Mouse (Mus musculus): ENCODE data around the gene Abcg2.
"Not testable (repeated sequence)": the region's sequence is repeated elsewhere in the genome, so short reads cannot be mapped to it uniquely, and the experiment has no call there.

Gene Abcg2

GRCm38 (mm10) chr6:58584223-58584622, at the start of gene Abcg2:
Abcg2 (plus strand) TSS chr6:58584523.
- not testable (repeated sequence) for DNase-seq (ENCODE audit: low read depth)

DNA sequence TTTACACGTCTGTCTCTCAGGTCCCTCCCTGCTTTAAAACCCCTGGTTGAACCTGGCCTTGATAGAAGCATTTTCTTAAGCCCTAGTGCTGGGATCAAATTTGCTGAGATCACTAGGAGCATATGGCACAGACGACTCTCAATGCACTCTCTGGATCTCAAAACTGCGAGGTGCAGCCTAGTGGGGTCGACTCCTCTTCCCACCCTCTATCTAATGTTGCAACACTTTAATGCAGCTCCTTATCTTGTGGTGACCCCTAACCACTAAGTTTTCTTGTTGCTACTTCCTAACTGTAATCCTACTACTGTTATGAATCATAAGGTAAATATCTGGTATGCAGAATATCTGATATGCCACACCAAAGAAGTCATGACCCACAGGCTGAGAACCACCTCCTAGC, 44.1 kb upstream of the Abcg2 start:
- not testable (repeated sequence) for DNase-seq (ENCODE audit: low read depth)

DNA sequence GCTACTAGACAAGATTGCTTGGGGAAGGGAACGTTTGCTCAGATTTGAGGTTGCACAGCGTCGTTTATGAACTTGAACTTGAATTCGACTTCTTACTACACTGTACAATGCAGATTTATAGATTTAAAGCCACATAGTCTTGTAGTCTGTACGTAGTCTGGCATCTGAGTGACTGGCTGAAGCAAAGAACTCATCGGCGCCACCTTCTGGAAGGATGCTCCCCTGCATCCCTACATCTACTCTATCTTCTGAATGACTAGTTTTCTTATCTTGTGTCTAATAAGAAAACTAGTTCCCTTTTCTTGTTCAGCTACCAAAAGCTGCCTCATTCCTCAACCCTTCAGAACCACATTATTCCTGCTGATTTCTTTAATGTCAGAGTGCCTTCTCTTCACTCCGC, 41.5 kb upstream of the Abcg2 start:
- peak; percentile 33 for DNase-seq (ENCODE audit: low read depth)

- not testable (repeated sequence) for DNase-seq (ENCODE audit: low read depth)
These were observed 39.4 kb upstream of the Abcg2 start for GRCm38 (mm10) chr6:58544971-58545370.

DNA sequence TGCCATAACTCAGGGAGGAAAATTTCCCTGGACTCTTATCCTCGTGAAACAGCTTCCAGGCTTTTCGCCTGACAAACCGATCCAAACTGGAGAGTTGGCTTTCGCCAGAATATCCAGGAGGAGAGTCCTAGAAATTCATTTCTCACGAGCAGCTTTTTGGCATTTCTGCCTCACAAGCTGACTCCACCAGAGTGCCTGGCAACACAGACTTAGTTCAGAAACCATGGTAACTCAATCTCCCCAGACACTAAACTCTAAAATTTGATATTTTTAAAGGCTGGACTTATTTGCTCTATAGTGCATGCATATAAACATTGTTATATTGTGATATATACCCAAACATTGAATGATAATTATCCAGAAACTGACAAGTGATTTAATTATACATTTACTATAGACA, 38.3 kb upstream of the Abcg2 start:
- DNase-seq (ENCODE audit: low read depth): not testable (repeated sequence)

DNA sequence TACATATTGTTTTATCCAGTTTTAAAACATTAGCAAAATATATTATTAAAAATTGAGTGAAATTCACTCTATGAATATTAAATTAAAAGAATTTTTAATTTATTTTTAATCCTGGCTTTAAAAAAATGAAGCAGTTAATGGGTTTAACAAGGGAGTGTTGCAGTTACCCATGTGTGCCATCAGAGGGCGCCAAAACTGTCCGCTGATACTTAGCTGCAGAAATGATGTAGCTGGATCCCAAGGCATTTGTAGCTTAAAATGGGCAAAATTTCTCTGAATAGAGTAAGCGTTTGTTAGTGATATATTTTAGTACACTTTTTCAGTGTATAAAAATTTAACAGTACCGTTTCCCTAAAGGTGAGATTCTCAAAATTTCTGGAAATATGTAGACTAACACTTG, 37.5 kb upstream of the Abcg2 start:
- peak; percentile 59 for DNase-seq (ENCODE audit: low read depth)

- not testable (repeated sequence) for DNase-seq (ENCODE audit: low read depth)
These were observed 30.5 kb upstream of the Abcg2 start for GRCm38 (mm10) chr6:58553812-58554211.

- not testable (repeated sequence) for DNase-seq (ENCODE audit: low read depth)
These were observed 9.9 kb downstream of the Abcg2 start for GRCm38 (mm10) chr6:58593987-58594844.

DNA sequence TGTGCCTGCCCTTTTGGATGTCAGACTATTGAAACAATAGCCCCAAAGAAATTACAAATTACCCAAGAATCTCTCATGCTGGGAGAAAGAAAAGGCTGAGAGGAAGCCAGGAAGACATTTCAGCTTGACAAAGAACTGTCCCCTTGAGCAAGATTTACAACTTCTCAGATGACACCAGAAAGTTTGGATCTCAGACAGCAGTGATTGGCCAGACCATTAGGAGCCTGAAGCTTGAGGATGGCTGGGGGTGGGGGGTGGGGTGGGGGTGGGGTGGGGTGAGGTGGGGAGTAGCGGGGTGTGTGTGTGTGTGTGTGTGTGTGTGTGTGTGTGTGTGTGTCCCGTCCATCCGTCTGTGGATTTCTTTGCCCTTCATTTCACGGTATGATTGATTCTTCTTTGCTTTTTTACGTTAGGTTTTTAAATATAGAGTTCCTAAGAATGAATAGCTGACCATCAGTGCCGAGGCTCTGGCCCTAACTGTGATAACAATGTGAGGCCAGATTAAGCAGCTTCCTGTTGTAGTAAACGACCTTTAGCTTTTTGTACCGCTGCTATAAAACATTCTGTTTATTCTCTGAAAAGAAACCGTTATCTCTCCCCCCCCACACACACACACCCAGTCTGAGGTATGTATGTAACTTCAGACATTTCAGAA, 11.4 kb downstream of the Abcg2 start:
- not testable (repeated sequence) for DNase-seq (ENCODE audit: low read depth)

- DNase-seq (ENCODE audit: low read depth): peak; percentile 66
These were observed 12.0 kb downstream of the Abcg2 start for GRCm38 (mm10) chr6:58596294-58596653.

DNA sequence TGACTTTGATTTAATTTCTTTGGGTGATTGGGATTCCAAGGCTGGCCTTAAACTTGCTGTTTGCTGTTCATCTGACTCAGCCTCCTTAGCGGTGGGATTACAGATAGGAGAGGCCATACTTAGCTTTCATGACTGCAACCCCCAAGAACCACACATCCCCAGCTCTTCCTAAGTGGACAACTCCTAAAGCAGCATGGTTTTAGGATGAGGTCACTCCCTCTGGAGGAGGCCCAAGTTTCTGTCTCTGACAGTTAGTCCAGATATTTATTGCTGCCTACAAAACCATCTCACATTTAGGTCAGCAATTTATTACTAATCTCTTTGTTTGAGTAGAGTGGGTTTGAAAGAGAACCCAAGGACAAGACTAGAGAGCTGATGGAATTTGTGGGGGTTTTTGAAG, 17.8 kb downstream of the Abcg2 start:
- DNase-seq (ENCODE audit: low read depth): not testable (repeated sequence)

DNA sequence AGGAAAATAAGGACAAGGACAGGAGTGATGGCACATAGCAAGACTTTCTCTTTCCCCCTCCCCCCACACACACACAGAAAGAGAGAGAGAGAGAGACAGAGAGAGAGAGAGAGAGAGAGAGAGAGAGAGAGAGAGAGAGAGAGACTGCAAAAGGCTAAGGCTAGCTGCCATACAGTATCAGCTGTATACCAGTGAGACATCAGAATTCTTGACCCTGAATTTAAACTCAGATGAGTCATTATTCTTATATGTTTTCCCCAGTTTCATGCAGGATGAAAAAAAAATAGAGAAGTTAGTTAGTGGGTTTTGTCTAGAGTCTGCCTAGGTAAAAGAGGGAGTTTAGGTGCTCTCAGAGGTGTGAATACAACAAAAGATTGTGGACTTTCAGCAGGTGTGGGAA, 18.7 kb downstream of the Abcg2 start:
- DNase-seq (ENCODE audit: low read depth): not testable (repeated sequence)

- DNase-seq (ENCODE audit: low read depth): peak; percentile 60
These were observed 19.3 kb downstream of the Abcg2 start for GRCm38 (mm10) chr6:58603485-58604090.

GRCm38 (mm10) chr6:58606642-58607041, 22.3 kb downstream of the Abcg2 start:
- DNase-seq (ENCODE audit: low read depth): no peak

DNA sequence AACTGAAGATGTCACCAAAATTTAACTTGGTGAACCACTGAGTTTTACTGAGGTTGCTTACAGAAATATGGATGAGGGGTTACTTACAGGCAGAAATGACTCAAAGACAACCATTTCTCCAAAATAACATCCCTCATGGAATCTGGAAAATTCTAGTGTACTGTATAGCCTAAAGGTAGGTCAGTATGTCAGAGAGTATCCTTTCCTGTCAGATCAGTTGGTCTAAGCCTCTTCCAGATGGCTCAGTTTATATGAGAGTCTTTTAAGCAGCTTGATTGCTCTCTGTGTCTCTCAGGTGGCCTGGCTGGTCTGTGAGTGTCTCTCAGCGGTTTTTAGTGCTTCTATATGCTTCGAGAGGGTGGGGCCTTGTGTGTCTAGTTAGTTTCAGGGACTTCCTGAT, 24.1 kb downstream of the Abcg2 start:
- no peak for DNase-seq (ENCODE audit: low read depth)

GRCm38 (mm10) chr6:58609919-58610759, 25.8 kb downstream of the Abcg2 start:
- no peak for DNase-seq (ENCODE audit: low read depth)

DNA sequence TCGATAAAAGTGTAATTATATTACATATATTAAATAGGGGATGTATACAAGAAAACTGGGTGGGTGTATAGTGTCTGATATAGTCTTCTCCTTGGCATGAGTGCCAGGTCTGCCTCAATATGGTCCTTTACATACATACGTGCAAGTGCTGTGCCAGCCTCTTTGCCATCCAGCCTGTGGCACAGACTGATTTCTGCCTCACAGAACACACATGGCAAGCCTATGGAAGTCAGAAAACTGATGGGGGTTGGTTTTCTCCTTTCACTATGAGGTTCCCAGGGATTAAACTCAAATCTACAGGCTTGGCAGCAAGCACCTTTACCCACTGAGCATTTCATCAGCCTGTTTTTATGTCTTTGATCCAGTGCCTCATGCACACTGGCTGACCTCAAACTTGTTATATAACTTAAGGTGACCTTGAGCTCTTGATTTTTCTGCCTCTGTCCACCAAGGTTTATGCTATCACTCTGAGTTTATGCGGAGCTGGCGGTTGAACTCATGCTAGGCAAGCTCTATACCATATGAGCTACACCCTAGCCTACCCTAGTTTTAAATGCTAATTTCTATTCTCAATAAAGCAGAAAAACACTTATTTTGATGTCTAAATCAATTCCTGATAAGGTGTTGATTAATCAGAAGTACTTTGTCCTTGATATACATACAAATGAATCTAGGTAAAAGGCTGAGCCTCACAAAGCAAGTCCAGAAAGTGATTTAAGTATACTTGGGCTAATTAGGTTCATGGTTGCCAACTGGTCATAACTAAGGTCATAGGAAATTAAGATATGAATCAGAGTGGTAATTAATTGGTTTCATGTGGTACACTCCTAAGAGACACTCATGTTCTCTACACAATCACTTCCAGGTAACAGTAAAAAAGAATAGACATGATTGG, 26.7 kb downstream of the Abcg2 start:
- DNase-seq (ENCODE audit: low read depth): no peak

- no peak for DNase-seq (ENCODE audit: low read depth)
These were observed 39.8 kb downstream of the Abcg2 start for GRCm38 (mm10) chr6:58624126-58624525.

GRCm38 (mm10) chr6:58629238-58629637, 44.9 kb downstream of the Abcg2 start:
- DNase-seq (ENCODE audit: low read depth): no peak

DNA sequence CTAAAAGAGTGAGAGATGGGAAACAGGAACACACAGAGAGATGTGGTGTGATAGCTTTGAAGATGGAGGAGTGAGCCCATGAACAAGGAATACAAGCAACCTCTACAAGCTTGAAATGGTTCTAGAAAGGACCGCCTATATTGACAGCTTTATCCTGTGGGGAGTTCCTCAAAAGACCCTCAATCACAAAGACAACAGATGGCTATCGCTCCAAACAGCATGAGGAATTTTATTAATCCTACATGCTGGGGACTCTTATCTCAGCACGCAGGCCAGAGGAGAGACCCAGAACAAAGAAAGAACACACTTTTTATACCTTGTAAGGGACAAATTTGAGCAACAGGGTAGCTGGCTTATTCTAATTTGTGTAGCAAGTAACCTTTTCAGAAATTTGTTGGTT, 48.1 kb downstream of the Abcg2 start:
- DNase-seq (ENCODE audit: low read depth): no peak

DNA sequence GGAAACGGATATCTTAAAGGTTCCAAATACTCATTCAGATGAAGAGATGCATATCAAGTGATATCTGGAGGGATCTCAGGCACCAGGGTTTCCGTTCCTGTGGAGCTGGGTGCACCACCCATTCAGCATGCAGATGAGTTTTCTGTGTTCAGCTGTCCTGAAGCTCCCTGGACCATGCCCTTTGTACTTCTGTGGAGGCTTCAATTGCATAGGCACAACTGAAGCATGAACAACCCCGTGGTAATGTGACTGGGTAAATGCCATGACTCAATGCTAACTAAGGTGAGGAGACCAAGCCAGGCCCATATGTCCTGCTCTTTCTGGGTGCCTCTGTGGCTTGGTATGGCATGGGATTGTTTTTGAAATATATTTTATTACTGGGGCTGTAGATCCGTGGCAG, 49.4 kb downstream of the Abcg2 start:
- no peak for DNase-seq (ENCODE audit: low read depth)
